Mouse (Mus musculus): Measurements from ENCODE around the gene Sntb2. TPM values are rescaled to one million over a fixed set of nuclear protein-coding genes. Genes with fewer than 3 reads are reported as not detected.

Gene Sntb2
- polyA plus RNA-seq, 1 experiment from 2014 or later, result 18.7 TPM

Other genes starting within 250 kb of the Sntb2 start
- 1.2 and 1.3 TPM in 2 replicates for gene Has3, start 65.5 kb upstream of the Sntb2 start, polyA plus RNA-seq (2014; fragmentation: Nextera tagmentation; extraction: Ambion mirVana)
- 72.7 and 92.6 TPM in 2 replicates for gene Utp4, start 42.1 kb upstream of the Sntb2 start, polyA plus RNA-seq (2014; fragmentation: Nextera tagmentation; extraction: Ambion mirVana)
- gene Vps4a, start 95.5 kb downstream of the Sntb2 start, polyA plus RNA-seq (2014; fragmentation: Nextera tagmentation; extraction: Ambion mirVana), result 57.2 and 62.9 TPM in 2 replicates
- 48.9 and 62.0 TPM in 2 replicates for gene Pdf, start 112.9 kb downstream of the Sntb2 start, polyA plus RNA-seq (2014; fragmentation: Nextera tagmentation; extraction: Ambion mirVana)
- gene Cog8, start 120.9 kb downstream of the Sntb2 start, polyA plus RNA-seq (2014; fragmentation: Nextera tagmentation; extraction: Ambion mirVana), result 32.4 and 38.8 TPM in 2 replicates
- gene Nip7, start 121.1 kb downstream of the Sntb2 start, polyA plus RNA-seq (2014; fragmentation: Nextera tagmentation; extraction: Ambion mirVana), result 110 and 140 TPM in 2 replicates
- 22.5 and 31.9 TPM in 2 replicates for gene Tmed6, start 129.9 kb downstream of the Sntb2 start, polyA plus RNA-seq (2014; fragmentation: Nextera tagmentation; extraction: Ambion mirVana)
- gene Terf2, start 160.8 kb downstream of the Sntb2 start, polyA plus RNA-seq (2014; fragmentation: Nextera tagmentation; extraction: Ambion mirVana), result 15.8 and 19.2 TPM in 2 replicates
- gene Cyb5b, start 214.9 kb downstream of the Sntb2 start, polyA plus RNA-seq (2014; fragmentation: Nextera tagmentation; extraction: Ambion mirVana), result 67.0 and 152 TPM in 2 replicates

All from kidney, embryonic 14.5 days (tissue).